Mouse (Mus musculus) G1E-ER4 (cell line): ENCODE data around the gene Gh. TPM values are rescaled to one million over a fixed set of nuclear protein-coding genes. Genes with fewer than 3 reads are reported as not detected.

Experiments
- GATA1 ChIP-seq: IDR thresholded peaks from one replicate; pipeline ENCODE4 v1.8.0; 2012; ENCODE audit warnings: low read length, inconsistent platforms
- polyA plus RNA-seq: library from polyadenylated mRNA; stranded (reverse); fragments of >175 nt; gene quantifications from 2 replicates; pipeline ENCODE4 v1.2.3, GENCODE M21; 2012

The Gh gene
- polyA plus RNA-seq, 1 experiment = not detected

DNA sequence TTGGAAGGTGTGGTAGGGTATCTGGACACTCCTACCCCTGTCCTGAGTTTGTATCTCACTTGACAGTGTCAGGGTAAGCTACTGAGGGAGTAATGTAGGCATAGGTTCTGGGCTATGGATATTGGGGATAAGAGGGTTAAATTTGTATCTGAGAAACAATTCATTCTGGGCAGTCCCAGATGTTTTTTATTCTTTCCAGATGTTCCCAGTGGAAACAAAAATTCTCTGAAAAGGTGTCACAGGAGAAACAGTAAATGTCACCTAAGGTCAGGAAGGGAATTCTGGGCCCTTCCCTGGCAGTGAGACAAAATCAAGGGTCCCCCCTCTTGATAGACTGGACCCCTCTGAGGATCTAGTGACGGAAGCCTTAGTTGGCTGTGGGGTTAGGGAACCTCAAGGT is 14.8 kb upstream of the Gh start:
- TF ChIP-seq GATA1 = no peak

DNA sequence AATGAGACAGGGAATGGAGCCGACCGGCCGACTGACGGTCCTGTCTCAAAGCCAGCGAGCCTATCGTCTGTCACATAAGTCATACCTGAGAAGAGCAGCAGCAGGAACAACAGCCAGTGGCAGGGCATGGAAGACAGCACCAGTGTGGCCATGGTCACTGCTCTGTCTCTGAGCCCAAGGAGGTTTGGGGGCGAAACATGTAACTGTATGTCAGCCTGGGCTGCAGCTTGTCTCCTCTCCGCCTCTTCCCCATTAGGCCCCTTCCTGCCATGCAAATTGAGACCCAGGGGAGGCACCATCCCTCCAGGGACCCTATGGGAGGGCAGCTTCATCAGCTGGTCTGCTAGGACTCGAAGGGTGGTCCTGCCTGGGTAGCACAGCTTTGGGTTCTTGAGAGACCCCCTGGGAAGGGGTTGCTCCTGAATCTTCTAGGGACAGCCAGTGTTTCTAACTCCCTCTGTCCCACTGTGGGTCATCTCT is 12.7 kb upstream of the Gh start, which contains the start of gene Cd79b:
Gene Cd79b (minus strand): TSS at position 430 of the 480 bp plus-strand sequence.
- TF ChIP-seq GATA1 = no peak

DNA sequence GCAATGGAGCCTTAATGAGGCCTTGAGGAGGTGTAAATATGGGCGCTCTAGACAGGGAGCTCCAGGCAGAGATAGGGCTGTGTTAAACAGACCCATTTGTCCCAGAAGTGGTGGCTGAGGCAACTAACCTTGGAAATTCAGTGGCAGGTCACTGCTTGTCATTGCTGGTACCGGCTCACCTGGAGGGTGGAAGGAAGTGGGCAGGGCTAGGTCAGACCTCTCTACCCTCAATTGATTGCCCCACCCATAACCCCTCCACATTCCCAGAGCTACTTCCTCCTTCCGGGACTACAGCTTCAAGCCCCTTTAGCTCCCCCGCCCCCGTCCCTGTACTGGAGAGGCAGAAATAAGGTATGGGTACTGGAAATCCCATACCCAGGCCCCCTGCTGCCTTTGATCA is 11.9 kb upstream of the Gh start:
- TF ChIP-seq GATA1 = no peak

DNA sequence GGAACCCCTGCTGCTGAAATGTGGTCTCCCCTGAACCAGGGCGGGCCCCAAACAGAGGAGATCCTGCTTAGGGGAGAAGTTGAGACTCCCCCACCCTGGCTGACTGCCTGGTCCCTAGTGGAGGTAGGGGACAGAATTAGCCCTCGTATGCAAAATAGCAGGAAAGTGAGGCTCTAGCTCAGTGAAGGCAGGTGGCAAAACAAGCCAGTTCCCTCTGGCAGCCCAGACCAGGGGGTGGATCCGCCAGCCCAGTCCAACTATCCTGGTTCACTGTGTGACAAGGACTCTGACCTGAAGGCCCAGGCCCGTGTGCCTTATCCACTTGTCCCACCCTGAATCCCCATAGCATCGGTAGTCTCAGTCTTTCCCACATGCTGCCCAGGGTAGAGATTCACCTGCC is 8.5 kb upstream of the Gh start:
- TF ChIP-seq GATA1 = no peak

DNA sequence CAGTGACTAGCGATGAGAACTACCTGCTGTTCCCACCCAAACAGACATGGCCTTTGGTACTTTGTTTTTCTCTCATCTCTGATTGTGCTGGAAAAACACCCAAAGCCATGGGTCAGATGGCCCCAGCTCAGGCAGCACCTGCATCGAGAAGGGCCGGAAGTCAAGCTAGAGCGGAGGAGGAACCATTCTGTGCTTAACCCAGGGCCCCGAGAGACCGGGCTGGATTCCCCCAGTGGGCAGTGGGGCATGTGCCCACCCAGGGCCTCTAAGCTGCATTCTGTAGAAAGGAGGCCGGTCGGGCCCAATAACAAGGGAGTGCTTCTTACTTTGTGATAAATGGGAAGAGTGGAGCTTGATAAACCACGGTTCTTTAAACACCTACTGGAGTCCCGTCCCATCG is 6.5 kb upstream of the Gh start:
- TF ChIP-seq GATA1 = no peak

DNA sequence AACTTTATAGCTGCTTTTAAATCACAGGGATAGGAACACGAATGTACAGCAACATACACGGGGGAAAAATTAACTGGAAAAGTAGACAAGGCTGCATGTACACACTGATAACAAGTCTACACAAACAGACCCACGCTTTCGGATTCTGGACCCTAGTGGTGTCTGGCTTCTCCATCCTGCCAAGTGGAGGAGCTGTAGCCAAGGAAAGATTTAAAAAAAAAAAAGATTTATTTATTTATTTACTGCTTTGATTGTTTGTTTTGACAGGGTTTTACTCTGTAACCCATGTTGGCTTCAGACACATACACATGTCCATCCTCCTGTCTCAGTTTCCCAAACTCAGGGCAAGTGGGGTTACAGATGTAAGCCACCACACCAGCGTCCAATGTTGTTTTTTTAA is 5.8 kb upstream of the Gh start:
- no peak for TF ChIP-seq GATA1

DNA sequence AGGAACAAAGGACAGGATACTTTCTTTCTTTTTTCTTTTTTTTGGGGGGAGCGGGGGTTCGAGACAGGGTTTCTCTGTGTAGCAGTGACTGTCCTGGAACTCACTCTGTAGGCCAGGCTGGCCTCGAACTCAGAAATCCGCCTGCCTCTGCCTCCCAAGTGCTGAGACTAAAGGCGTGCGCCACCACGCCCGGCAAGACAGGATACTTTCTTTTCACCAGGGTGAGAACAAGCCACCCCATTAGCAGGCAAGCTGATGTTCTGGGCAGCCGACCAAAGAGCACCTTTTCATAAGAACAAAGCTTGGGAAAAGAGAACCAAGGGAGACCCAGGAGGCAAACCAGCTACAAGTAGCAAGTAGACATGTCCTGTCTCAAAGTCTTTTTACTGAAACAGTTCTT is 5.1 kb upstream of the Gh start:
- no peak for TF ChIP-seq GATA1

DNA sequence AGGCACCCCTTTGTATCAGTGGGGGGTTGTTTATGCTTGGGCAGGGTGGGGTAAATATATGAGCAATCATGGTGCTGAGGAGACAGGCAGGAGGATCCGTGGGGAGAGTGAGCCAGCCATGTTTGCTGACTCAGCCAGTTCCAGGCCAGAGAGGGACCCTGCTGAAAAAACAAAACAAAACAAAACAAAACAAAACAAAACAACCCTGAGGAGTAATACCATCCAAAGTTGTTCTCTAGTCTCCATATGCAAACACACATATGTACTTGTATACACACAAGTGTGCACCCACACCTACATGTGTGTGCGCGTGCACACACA is 4.4 kb upstream of the Gh start:
- TF ChIP-seq GATA1 = no peak

DNA sequence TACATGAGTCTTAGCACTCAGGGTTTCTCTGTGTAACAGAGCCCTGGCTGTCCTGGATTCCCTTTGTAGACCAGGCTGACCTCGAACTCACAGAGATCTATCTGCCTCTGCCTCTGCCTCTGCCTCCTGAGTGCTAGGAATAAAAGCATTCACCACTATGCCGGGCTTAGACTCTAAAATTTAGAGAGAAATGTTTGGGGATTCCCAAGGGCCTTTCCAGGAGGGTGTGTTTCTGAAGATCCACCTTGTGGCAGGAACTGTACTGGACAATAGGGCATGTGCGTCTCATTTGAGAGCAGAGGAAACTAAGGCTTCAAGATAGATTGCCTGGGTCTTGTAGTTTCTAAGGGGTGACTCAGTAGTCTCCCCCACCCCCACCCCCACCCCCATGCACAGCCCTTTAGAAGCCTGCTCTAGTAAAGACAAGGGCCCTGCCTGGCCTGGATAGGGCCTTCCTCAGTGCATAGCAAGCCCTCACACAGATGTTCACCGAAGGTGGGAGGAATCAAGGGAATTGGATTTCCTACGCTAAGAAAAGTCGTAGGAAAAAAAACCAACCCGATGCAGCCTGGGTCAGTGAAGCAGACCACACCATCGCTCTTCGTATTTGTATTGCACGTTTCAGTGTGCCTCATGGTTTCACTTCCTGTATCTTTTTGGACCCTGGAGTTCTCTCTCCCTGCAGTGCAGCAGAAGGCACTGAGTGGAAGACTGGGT is 3.8 kb upstream of the Gh start:
- no peak for TF ChIP-seq GATA1

DNA sequence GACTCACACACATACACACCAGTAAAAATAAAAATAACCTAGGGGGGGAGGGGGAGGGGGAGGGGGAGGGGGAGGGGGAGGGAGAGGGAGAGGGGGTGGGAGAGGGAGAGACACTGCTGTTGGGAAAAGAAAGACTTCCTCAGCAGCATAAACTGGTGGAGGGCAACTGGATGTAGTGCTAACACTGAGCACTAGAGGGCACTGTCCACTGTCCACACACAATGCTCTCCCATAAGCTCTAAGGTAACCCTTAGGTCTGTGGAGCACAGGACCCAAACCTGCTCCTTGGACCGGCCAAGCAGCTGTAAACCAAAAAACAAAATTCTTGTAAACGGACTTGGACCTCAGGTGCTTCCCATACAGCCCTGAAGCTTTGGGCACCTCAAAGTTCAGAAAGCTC is 969 bp upstream of the Gh start:
- no peak for TF ChIP-seq GATA1

DNA sequence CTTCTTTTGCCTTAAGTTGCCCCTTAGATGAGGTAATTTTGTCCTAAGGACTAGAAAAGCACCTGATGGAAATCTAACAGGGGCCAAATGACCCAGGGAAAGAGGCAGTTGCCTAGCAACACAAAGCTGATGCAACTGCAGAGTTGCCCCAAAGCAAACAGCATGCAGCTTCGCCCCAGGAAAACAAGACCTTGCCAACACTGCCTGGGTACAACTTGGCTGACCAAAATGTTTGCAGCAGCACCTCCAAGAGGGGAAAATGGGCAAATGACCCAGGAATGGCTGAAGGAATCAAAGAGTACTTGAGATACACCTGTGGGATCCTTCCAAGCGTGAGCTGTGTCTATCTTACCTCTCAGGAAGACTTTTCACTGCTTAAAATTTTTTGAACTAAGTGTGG is 9.8 kb downstream of the Gh start:
- no peak for TF ChIP-seq GATA1

DNA sequence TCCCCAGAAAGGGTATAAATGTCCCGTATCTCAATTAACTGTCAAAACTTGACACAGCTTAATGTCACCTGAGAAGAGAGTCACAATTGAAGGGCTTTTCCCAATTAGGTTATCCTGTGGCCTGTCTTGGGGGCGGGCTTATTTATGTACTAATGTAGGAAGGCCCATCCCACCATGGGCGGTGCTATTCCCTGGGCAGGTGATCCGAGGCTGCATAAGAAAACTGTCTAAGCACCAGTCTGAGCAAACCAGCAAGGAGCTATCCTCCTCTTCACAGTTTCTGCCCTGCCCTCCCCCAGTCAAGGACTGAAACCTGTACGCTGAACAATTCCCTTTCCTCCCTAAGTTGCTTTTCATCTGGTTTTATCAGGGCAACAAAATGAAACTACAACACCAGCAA is 11.3 kb downstream of the Gh start:
- no peak for TF ChIP-seq GATA1

DNA sequence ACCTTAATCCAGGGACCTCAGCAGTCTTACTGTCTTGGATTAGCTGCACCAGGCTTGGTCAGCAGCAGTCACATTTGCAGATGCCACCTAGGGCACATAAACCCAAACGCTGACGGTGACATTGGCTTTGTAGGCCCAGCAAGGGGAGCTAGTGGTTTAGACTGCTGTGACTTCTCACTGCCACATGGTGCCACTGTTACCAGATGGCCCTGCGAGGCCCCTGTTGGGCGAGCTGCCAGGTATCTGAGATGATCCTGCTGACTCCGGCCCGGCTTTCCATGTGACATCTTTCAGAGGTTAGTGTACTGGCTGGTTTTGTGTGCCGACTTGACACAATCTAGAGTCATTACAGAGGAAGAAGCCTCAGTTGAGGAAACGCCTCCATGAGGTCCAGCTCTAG is 12.3 kb downstream of the Gh start:
- TF ChIP-seq GATA1 = no peak

DNA sequence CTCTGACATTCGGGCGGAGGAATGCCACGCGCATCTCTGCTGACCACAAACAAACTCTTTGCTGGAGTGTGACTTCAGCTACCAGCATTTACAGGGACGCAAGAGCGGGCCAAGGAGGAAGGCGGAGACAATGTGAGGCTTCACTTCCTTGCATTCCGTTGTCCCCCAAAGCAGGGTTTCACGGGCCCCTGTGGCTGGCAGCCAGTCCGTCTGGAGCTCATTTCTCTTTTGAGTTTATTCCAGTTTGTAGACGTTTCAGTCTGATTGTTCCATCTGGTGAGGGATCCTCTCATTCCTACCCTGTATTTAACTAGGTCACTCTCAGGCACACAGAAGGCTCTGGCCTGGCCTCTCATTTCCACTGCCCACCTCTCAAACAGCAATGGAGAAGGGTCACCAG is 14.7 kb downstream of the Gh start:
- no peak for TF ChIP-seq GATA1

DNA sequence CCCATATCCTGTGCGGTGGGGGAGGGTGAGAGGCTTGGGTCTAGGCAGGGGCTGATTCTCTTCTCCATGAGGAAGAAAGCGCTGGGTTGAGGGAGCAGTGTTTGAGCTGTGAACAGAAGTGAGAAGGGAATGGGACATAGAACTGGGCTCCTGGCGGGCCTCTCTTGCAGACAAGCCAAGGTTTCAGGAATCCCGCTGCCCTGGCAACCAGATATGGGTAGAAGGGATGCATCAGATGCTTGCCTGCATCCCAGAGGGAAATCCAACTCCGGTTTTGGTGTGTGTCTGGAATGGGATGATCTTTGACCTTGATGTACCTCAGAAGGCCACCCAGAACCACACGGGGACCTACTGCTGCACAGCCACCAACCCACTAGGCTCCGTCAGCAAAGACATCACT is 15.5 kb downstream of the Gh start:
- no peak for TF ChIP-seq GATA1

DNA sequence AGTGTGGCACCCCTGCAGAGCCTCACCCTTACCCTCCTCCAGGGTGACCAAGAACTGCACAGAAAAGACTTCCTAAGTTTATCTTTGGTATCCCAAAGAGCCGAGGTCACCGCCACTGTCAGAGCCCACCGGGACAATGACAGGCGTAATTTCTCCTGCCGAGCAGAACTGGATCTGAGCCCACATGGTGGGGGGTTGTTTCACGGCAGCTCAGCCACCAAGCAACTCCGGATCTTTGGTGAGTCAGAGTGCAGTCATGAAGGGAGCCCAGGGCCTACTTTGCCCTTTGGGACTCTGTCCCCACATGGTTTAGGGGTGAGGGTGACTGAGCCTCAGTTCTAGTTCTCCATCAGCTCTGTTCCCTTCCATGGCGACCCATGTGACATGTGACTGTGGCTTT is 17.5 kb downstream of the Gh start:
- TF ChIP-seq GATA1 = no peak

DNA sequence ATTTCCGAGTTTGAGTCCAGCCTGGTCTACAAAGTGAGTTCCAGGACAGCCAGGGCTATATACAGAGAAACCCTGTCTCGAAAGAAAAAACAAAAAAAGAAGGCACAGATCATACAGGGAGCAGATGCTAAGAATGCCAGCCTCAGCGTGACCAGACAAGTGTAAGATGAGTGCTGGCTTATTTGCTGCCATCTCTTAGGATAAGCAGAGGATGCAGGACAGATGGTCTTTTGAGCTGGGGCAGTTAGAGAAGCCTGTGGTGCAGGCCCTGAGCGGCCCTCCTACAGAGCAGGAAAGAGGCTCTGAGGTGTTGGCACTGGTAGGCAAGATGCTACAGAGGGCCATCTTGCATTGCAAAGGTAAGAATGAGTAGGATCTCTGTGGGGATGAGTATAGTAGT is 18.3 kb downstream of the Gh start:
- no peak for TF ChIP-seq GATA1

DNA sequence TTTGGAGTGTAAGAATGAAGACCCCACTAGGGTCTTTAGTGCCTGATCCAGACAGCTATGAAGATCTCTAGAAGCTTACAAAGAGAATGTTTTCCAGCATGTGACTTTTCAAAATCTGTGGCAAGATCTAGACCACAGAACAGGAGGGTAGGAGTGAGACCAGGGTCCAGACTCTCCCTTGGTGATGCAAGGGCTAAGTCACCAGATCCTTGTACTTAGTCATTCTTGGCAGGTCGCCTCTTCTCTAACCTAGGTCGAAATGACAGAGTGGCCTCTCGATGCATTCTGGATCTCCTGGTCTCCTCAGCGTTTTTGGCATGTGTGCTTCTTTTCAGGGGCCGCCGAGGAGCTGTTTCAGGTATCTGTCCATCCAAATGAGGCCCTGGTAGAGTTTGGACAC is 19.2 kb downstream of the Gh start:
- TF ChIP-seq GATA1 = no peak
